9 mouse cellular contexts compared by ENCODE assay signal in genomic region chr2:84956274-84956673, GRCm38 (mm10). TPM values are rescaled to one million over a fixed set of nuclear protein-coding genes. Genes with fewer than 3 reads are reported as not detected.
DNase-seq lines count a peak whose midpoint lies in the region; ATAC-seq and TF ChIP-seq lines count a peak whose summit lies in the region.
"Had no signal": no experiment of that assay in that cellular context is flagged by ENCODE, and none has a peak within 500 bp of the region (broad histone marks: within the 10 kb centered on the region; RNA-seq: fewer than 3 reads in every experiment).

No protein-coding gene starts in this region.

- TF ChIP-seq RAD21 in MEL (IDR thresholded peaks at IDR 0.05; ENCODE audit: low read depth, low read length): peak; percentile 71

- H3K4me2 ChIP-seq in lung, postnatal 0 days (replicated peaks; ENCODE audit: low read depth, low read length): no peak overlapping the region
- H3K4me2 ChIP-seq: hindbrain, embryonic 15.5 days had no signal

- no peak for DNase-seq in cerebellum, adult 11 months
- DNase-seq in MEL (ENCODE audit: low read depth, low spot score): peak; percentile 71
- peak; percentile 34 to 43 for DNase-seq in cerebellum, postnatal 25 days
- peak; percentile 69 to 73 for DNase-seq in heart, postnatal 14 days
- DNase-seq in layer of hippocampus, adult 9-11 months: peak; percentile 26
- DNase-seq in lung, postnatal 0 days (ENCODE audit: low spot score): peak; percentile 67
- peak; percentile 55 for DNase-seq in right cerebral cortex, postnatal 25 days

- H3K4me1 ChIP-seq in MEL (ENCODE audit: control insufficient read depth in 1 of 2, insufficient read depth in 2 of 2, low read length in 2 of 2): peaks cover 3 to 8% of the 10 kb centered on the region in 2 experiments
- no peaks in the 10 kb centered on the region for H3K4me1 ChIP-seq in lung, postnatal 0 days (ENCODE audit: insufficient read depth, low read depth, low read length)
- H3K4me1 ChIP-seq: hindbrain, embryonic 15.5 days had no signal

- peak; percentile 89 to 95 (median 95) for TF ChIP-seq CTCF in MEL (IDR thresholded peaks at IDR 0.05 in 2 of 3, conservative IDR thresholded peaks at IDR 0.05 in 1 of 3; ENCODE audit: control insufficient read depth in 1 of 3, insufficient read depth in 1 of 3, low read depth in 2 of 3, low read length in 3 of 3, poor library complexity in 1 of 3, severe bottlenecking in 1 of 3)
- peak; percentile 86 for TF ChIP-seq CTCF in lung, postnatal 0 days (IDR thresholded peaks at IDR 0.05)

- H3K27ac ChIP-seq in MEL (ENCODE audit: control insufficient read depth, low read depth, low read length): no peak overlapping the region
- H3K27ac ChIP-seq in lung, postnatal 0 days (ENCODE audit: low read length): no peak overlapping the region
- H3K27ac ChIP-seq: hindbrain, embryonic 15.5 days had no signal

- ATAC-seq in cerebellum, adult (ENCODE audit: insufficient number of reproducible peaks, low FRiP score, low TSS enrichment): 0 out of 2 replicates have a peak, but pooled peaks have one; percentile 40
- peak; percentile 47 for ATAC-seq in lung, postnatal 0 days

- no peaks in the 10 kb centered on the region for H3K79me2 ChIP-seq in MEL (ENCODE audit: control insufficient read depth, insufficient read depth, low read length, poor library complexity)

- peaks cover 10 to 16% of the 10 kb centered on the region in 2 experiments for H3K36me3 ChIP-seq in MEL (ENCODE audit: control insufficient read depth in 1 of 2, insufficient read depth in 2 of 2, low read length in 2 of 2)
- H3K36me3 ChIP-seq in lung, postnatal 0 days (ENCODE audit: insufficient read depth, low read length): peaks cover 33% of the 10 kb centered on the region
- H3K36me3 ChIP-seq: hindbrain, embryonic 15.5 days had no signal

- no peak for TF ChIP-seq POLR2A in MEL (IDR thresholded peaks at IDR 0.05; ENCODE audit: control insufficient read depth in 1 of 2, insufficient read depth in 1 of 2, low read depth in 1 of 2, low read length in 2 of 2, poor library complexity in 1 of 2)

- no peak for TF ChIP-seq EP300 in MEL (IDR thresholded peaks at IDR 0.05; ENCODE audit: low read depth in 1 of 2, low read length in 2 of 2)
- TF ChIP-seq EP300 in lung, postnatal 0 days (IDR thresholded peaks at IDR 0.05): no peak

- no peak overlapping the region for H3K4me3 ChIP-seq in MEL (ENCODE audit: control insufficient read depth in 1 of 2, insufficient read depth in 1 of 2, low read depth in 2 of 2, low read length in 2 of 2)
- no peak overlapping the region for H3K4me3 ChIP-seq in lung, postnatal 0 days (ENCODE audit: low read depth, low read length)
- H3K4me3 ChIP-seq: hindbrain, embryonic 15.5 days had no signal

- no peaks in the 10 kb centered on the region for H3K27me3 ChIP-seq in MEL (ENCODE audit: control insufficient read depth in 1 of 2, insufficient read depth in 2 of 2, low read length in 2 of 2)
- H3K27me3 ChIP-seq in lung, postnatal 0 days (replicated peaks; ENCODE audit: insufficient read depth, low read length): no peaks in the 10 kb centered on the region
- H3K27me3 ChIP-seq: hindbrain, embryonic 15.5 days had no signal

- H3K9me3 ChIP-seq in MEL (replicated peaks; ENCODE audit: insufficient read depth, low read length): no peaks in the 10 kb centered on the region
- no peaks in the 10 kb centered on the region for H3K9me3 ChIP-seq in lung, postnatal 0 days (ENCODE audit: low read length)
- H3K9me3 ChIP-seq: hindbrain, embryonic 15.5 days had no signal

- no peak overlapping the region for H3K9ac ChIP-seq in MEL (ENCODE audit: control insufficient read depth, low read depth, low read length, poor library complexity, severe bottlenecking)
- no peak overlapping the region for H3K9ac ChIP-seq in lung, postnatal 0 days (replicated peaks; ENCODE audit: low read depth)
- H3K9ac ChIP-seq: hindbrain, embryonic 15.5 days had no signal

- intact Hi-C loops in heart, postnatal 14 days (cut with DNase I): loop anchor here (1.0 kb wide), 1 partner anchor 51 kb away; no protein-coding TSS in a partner anchor

- WGBS in lung, postnatal 0 days: 54% methylated on average over 5 of the region's 5 CpGs

TF ChIP-seq in MEL, 35 proteins besides CTCF, POLR2A, EP300 and RAD21:
- peak; percentile 34 for TF ChIP-seq ZC3H11A (IDR thresholded peaks at IDR 0.05; ENCODE audit: low read depth, low read length)
- TF ChIP-seq TBP (IDR thresholded peaks at IDR 0.05; ENCODE audit: low read depth, low read length): no peak
- TF ChIP-seq E2F4 (IDR thresholded peaks at IDR 0.05; ENCODE audit: borderline replicate concordance, low read depth, low read length): no peak
- TF ChIP-seq MYB (IDR thresholded peaks at IDR 0.05; ENCODE audit: low read depth, low read length): no peak
- TF ChIP-seq SMC3 (IDR thresholded peaks at IDR 0.05; ENCODE audit: low read depth, low read length): peak; percentile 75
- no peak for TF ChIP-seq HCFC1 (IDR thresholded peaks at IDR 0.05; ENCODE audit: low read depth, low read length)
- no peak for TF ChIP-seq TAL1 (IDR thresholded peaks at IDR 0.05; ENCODE audit: low read length)
- TF ChIP-seq RCOR1 (IDR thresholded peaks at IDR 0.05; ENCODE audit: low read depth, low read length): no peak
- no peak for TF ChIP-seq GABPA (IDR thresholded peaks at IDR 0.05; ENCODE audit: low read depth, low read length)
- no peak for TF ChIP-seq CHD2 (IDR thresholded peaks at IDR 0.05; ENCODE audit: low read length)
- TF ChIP-seq JUND (IDR thresholded peaks at IDR 0.05; ENCODE audit: low read depth, low read length): no peak

RNA-seq across cellular contexts. Expression of gene Slc43a3, which starts 19.9 kb away (rescaled TPM):
- 82.5 and 91.5 TPM in 2 replicates for total RNA-seq in MEL (2012; rRNA removed)
- 10 to 100 TPM in 1 of 2 experiments, not detected in 1; 90.6 TPM for polyA plus RNA-seq in MEL (2012; ENCODE audit: insufficient read depth in 1 of 2, insufficient read length in 2 of 2, low read depth in 1 of 2, low replicate concordance in 2 of 2, missing spikeins in 1 of 2)
- total RNA-seq in heart, postnatal 14 days (2021): 100 to 1,000 TPM; 101 to 105 TPM
- polyA plus RNA-seq in lung, postnatal 0 days (2015; fragmentation: Nextera tagmentation; extraction: Ambion mirVana): 121 and 122 TPM in 2 replicates

RNA-seq across cellular contexts. Expression of gene Prg2, which starts 24.0 kb away (rescaled TPM):
- 0.42 TPM in 1 of 2 replicates, not detected in the other for total RNA-seq in MEL (2012; rRNA removed)
- under 1 TPM in 1 of 2 experiments, not detected in 1; 0.17 TPM for polyA plus RNA-seq in MEL (2012; ENCODE audit: insufficient read depth in 1 of 2, insufficient read length in 2 of 2, low read depth in 1 of 2, low replicate concordance in 2 of 2, missing spikeins in 1 of 2)
- not detected for total RNA-seq in heart, postnatal 14 days (2021)
- polyA plus RNA-seq in lung, postnatal 0 days (2015; fragmentation: Nextera tagmentation; extraction: Ambion mirVana): not detected in 2 replicates

RNA-seq across cellular contexts. Expression of gene Prg3, which starts 31.7 kb away (rescaled TPM):
- not detected in 2 replicates for total RNA-seq in MEL (2012; rRNA removed)
- not detected for polyA plus RNA-seq in MEL (2012; ENCODE audit: insufficient read depth in 1 of 2, insufficient read length in 2 of 2, low read depth in 1 of 2, low replicate concordance in 2 of 2, missing spikeins in 1 of 2)
- total RNA-seq in heart, postnatal 14 days (2021): not detected
- not detected in 2 replicates for polyA plus RNA-seq in lung, postnatal 0 days (2015; fragmentation: Nextera tagmentation; extraction: Ambion mirVana)
- polyA plus RNA-seq: hindbrain, embryonic 15.5 days had no signal
